Mouse (Mus musculus) limb, embryonic 14.5 days (tissue): Measurements from ENCODE around the gene Fam186b. TPM values are rescaled to one million over a fixed set of nuclear protein-coding genes. Genes with fewer than 3 reads are reported as not detected.

Source experiments
- ATAC-seq: fragments of 200-750 bp; cut with Nextera tagmentation; 2 replicates; pipeline ENCODE4 v1.8.0; 2017; ENCODE audit warnings: low read depth, moderate number of reproducible peaks, moderate TSS enrichment; ENCODE audit not compliant: low FRiP score
- DNase-seq: peaks from one replicate; pipeline ENCODE4 v3.0.0-alpha.2; 2015; ENCODE audit warnings: low spot score
- H3K27ac ChIP-seq: fragments of 300-500 bp; sonication (generic); replicated peaks from 2 replicates; pipeline ENCODE4 v1.5.1; 2014; ENCODE audit warnings: low read depth, mild to moderate bottlenecking, low read length, moderate library complexity, mixed read lengths
- H3K27me3 ChIP-seq: fragments of 300-500 bp; sonication (generic); 2 replicates; pipeline ENCODE4 v1.6.1; 2014; ENCODE audit warnings: low read length, mixed read lengths; ENCODE audit not compliant: control insufficient read depth, insufficient read depth
- H3K36me3 ChIP-seq: fragments of 300-500 bp; sonication (generic); 2 replicates; pipeline ENCODE4 v1.6.1; 2014; ENCODE audit warnings: mild to moderate bottlenecking, low read length, moderate library complexity, mixed read lengths; ENCODE audit not compliant: control insufficient read depth, insufficient read depth
- H3K4me1 ChIP-seq: fragments of 300-500 bp; sonication (generic); 2 replicates; pipeline ENCODE4 v1.6.1; 2014; ENCODE audit warnings: antibody characterized with exemption, low read length, mixed read lengths; ENCODE audit not compliant: control insufficient read depth, insufficient read depth
- H3K4me2 ChIP-seq: fragments of 300-500 bp; sonication (generic); replicated peaks from 2 replicates; pipeline ENCODE4 v1.6.1; 2014; ENCODE audit warnings: low read depth, mild to moderate bottlenecking, low read length, moderate library complexity; ENCODE audit not compliant: severe bottlenecking
- H3K4me3 ChIP-seq: fragments of 300-500 bp; sonication (generic); replicated peaks from 2 replicates; pipeline ENCODE4 v1.5.1; 2014; ENCODE audit warnings: low read length
- H3K9ac ChIP-seq: fragments of 300-500 bp; sonication (generic); 2 replicates; pipeline ENCODE4 v1.6.1; 2014; ENCODE audit warnings: mild to moderate bottlenecking, low read depth, low read length, moderate library complexity; ENCODE audit not compliant: severe bottlenecking
- H3K9me3 ChIP-seq: fragments of 300-500 bp; sonication (generic); 2 replicates; pipeline ENCODE4 v1.6.1; 2016; ENCODE audit warnings: low read length; ENCODE audit not compliant: control insufficient read depth
- POLR2A ChIP-seq: fragments of 200-500 bp; IDR thresholded peaks from 2 replicates; pipeline ENCODE4 v1.8.0; 2012; ENCODE audit warnings: inconsistent platforms, mild to moderate bottlenecking, moderate library complexity, borderline replicate concordance; ENCODE audit not compliant: insufficient read depth, insufficient read length; ENCODE audit errors: extremely low read depth
- WGBS: fragments of 180-500 bp; shearing (Covaris S2); extraction: QIAGEN DNeasy Blood & Tissue Kit; methylation state at CpG from one replicate; pipeline ENCODE4 v1.1.7; 2014; 5-methylcytosine and 5-hydroxymethylcytosine counted together
- polyA plus RNA-seq, 2 experiments: library from polyadenylated mRNA; depleted of rRNA in 1 of 2; stranded (reverse) in 1 of 2; unstranded in 1 of 2; fragments of >200 nt; fragmentation: Nextera tagmentation in 1 of 2; extraction: Ambion mirVana in 1 of 2; gene quantifications; 2 replicates each; pipeline versions ENCODE4 v1.2.1 to v1.2.3; 2012 to 2014

The Fam186b gene
- polyA plus RNA-seq, 2 experiments = 0.19 to 0.32 TPM

DNA sequence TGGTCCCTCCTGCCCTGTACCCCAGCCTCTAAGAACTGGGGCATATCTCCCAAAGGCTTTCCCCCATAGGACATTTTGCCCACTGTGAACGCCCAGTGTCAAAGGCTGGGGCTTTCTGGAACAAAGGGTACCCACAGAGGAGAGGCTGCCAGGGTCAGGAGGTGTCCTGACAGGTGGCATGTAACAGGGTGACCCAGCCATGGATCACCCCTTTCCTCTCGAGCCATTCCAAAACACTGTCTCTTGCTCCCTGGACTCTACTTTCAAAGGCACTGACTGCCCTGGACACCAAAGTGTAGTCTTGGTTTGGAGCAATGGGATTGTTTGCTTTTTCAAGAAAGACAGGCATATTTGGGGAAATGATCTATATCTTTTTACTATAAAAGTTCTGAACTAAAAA lies 34.6 kb upstream of the Fam186b start:
- Histone ChIP-seq H3K27me3 (no peaks in the 10 kb centered on the region), H3K9me3 (0 out of 2 replicates have a peak, but pooled peaks cover 4% of the 10 kb centered on the region), H3K27ac (no peak overlapping the region), H3K4me1 (peaks cover 37% of the 10 kb centered on the region), H3K4me3 (no peak overlapping the region), H3K36me3 (peaks cover 58% of the 10 kb centered on the region), H3K9ac (no peak overlapping the region), H3K4me2 (no peak overlapping the region)
- no peak for TF ChIP-seq POLR2A
- no peak for DNase-seq
- no peak for ATAC-seq
- WGBS = 90% methylated on average over 2 of the region's 2 CpGs

DNA sequence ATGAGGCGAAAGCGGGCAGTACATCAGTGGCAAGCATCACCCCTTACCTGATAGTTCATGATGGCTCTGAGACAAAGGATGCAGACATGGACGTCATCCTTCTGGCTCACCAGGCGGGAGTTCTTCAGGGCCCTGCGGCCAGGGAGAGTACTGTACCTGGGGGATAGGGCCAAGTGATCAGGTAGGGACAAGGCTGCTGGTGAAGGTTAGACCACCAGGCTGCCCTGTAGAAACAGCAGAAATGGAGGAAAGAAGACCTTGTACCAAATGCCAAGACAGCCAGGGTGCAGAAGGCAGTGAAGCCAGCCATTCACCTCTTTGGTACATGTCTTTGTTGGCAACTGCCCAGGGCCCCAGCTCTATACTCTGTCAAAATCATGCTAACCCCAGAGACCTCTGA lies 32.3 kb upstream of the Fam186b start:
- H3K36me3 ChIP-seq = peaks cover 77% of the 10 kb centered on the region
- 91% methylated on average over 5 of the region's 5 CpGs for WGBS
- no peaks in the 10 kb centered on the region for H3K27me3 ChIP-seq
- H3K4me2 ChIP-seq = no peak overlapping the region
- H3K27ac ChIP-seq = no peak overlapping the region
- peaks cover 14% of the 10 kb centered on the region for H3K4me1 ChIP-seq
- 0 out of 2 replicates have a peak, but pooled peaks cover 4% of the 10 kb centered on the region for H3K9me3 ChIP-seq
- H3K4me3 ChIP-seq = no peak overlapping the region
- ATAC-seq (no peak), DNase-seq (no peak)
- no peak overlapping the region for H3K9ac ChIP-seq
- TF ChIP-seq POLR2A = no peak

DNA sequence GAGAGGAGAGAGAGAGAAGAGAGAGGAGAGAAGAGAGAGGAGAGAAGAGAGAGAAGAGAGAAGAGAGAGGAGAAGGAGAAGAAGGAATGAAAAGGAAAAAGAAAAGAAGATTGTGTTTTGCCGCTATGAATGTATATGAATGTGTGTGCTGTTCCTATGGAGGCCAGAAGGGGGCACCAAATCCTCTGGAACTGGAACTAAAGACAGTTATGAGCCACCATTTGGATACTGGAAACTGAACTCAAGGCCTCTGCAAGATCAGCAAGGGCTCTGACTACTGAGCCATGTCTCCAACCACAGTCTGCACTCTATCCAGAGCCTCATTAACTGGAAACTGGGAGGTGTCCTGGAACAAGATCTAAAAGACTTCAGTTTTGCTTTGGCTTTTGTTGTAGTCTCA lies 31.3 kb upstream of the Fam186b start:
- Histone ChIP-seq H3K9ac (no peak overlapping the region), H3K4me2 (no peak overlapping the region), H3K36me3 (peaks cover 83% of the 10 kb centered on the region), H3K27me3 (no peaks in the 10 kb centered on the region), H3K9me3 (0 out of 2 replicates have a peak, but pooled peaks cover 4% of the 10 kb centered on the region), H3K27ac (no peak overlapping the region), H3K4me3 (no peak overlapping the region), H3K4me1 (peaks cover 4% of the 10 kb centered on the region)
- 88% methylated on average over 1 of the region's 1 CpGs for WGBS
- no peak for TF ChIP-seq POLR2A
- DNase-seq (no peak), ATAC-seq (no peak)

DNA sequence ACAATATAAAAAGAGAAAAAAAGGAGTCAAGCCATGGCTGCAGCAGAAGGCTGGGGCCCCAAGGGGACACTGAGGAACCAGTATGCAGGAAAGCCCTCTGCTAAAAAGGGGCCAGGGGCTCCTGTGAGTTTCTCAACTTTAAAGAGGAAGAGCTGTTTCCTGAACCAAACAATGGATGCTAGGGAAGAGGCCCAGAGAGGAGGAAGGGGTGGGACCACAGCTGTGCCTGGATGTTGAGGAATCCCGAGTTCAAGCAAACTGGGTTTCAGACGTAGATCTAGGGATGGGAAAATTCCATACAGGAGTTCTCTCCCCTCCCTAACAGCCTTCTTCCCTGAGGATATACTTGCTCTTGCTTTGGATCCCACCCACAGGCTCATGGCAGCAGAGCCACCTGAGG lies 30.7 kb upstream of the Fam186b start:
- Histone ChIP-seq H3K27me3 (no peaks in the 10 kb centered on the region), H3K9ac (no peak overlapping the region), H3K4me1 (no peaks in the 10 kb centered on the region), H3K4me2 (no peak overlapping the region), H3K4me3 (no peak overlapping the region), H3K27ac (no peak overlapping the region), H3K9me3 (0 out of 2 replicates have a peak, but pooled peaks cover 4% of the 10 kb centered on the region), H3K36me3 (peaks cover 85% of the 10 kb centered on the region)
- ATAC-seq (no peak; the same call in 1 of the 2 replicates), DNase-seq (no peak)
- WGBS = 58% methylated on average over 2 of the region's 2 CpGs
- no peak for TF ChIP-seq POLR2A

DNA sequence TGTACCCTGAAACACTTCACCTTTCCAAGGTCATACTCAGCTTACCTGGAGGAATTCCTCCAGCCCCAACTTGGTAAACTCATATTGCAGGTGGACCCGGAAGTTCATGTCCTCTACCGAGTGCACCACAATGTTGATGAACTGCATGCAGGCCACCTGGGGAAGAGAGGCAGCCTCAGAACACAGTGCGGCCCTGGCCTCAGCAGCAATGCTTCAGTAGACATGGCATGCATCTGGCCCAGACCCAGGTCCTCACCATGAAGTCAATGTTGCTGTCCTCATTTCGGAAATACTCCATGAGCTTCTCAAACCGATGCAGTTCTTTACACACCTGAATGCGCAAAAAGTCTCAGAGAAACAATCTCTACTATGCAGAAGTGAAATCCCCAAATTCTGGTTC lies 29.9 kb upstream of the Fam186b start:
- DNase-seq (no peak), ATAC-seq (no peak)
- Histone ChIP-seq H3K4me3 (no peak overlapping the region), H3K9me3 (0 out of 2 replicates have a peak, but pooled peaks cover 4% of the 10 kb centered on the region), H3K27ac (no peak overlapping the region), H3K4me1 (no peaks in the 10 kb centered on the region), H3K9ac (no peak overlapping the region), H3K36me3 (peaks cover 88% of the 10 kb centered on the region), H3K27me3 (no peaks in the 10 kb centered on the region), H3K4me2 (no peak overlapping the region)
- no peak for TF ChIP-seq POLR2A
- WGBS = 95% methylated on average over 6 of the region's 6 CpGs

DNA sequence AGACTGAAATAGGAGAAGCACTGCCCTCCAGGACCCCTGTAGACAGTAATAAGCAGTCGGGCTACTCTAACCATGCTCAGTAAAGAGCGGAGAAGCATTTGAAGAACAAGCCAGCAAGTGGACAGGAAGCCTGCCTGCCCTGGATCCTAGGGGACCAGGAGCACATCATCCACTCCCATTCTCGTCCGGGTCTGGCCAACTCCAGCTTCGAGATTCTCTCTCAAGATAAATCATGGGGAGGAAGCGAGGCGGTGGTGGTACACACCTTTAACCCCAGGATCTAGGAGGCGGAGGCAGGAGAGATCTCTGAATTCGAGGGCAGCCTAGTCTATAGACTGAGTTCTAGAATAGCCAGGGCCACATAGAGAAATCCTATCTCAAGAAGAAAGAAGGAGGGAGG lies 28.5 kb upstream of the Fam186b start:
- Histone ChIP-seq H3K4me1 (no peaks in the 10 kb centered on the region), H3K27me3 (no peaks in the 10 kb centered on the region), H3K27ac (no peak overlapping the region), H3K4me2 (no peak overlapping the region), H3K4me3 (no peak overlapping the region), H3K9ac (no peak overlapping the region), H3K9me3 (0 out of 2 replicates have a peak, but pooled peaks cover 4% of the 10 kb centered on the region), H3K36me3 (peaks cover 90% of the 10 kb centered on the region)
- ATAC-seq (no peak), DNase-seq (no peak)
- 86% methylated on average over 9 of the region's 9 CpGs for WGBS
- no peak for TF ChIP-seq POLR2A
